Mouse (Mus musculus) testis, adult 2 months (tissue): Measurements from ENCODE around the gene Tmem259.

Experiments used
- CTCF ChIP-seq: fragments of 200-500 bp; IDR thresholded peaks from 2 replicates; pipeline ENCODE4 v1.5.1; 2012; ENCODE audit warnings: low read depth, mild to moderate bottlenecking, inconsistent platforms, low read length, moderate library complexity; ENCODE audit not compliant: control insufficient read depth, insufficient read depth, insufficient replicate concordance
- POLR2A ChIP-seq: fragments of 200-500 bp; IDR thresholded peaks from 2 replicates; pipeline ENCODE4 v1.6.1; 2012; ENCODE audit warnings: low read depth, mild to moderate bottlenecking, inconsistent platforms, low read length, moderate library complexity; ENCODE audit not compliant: control insufficient read depth

DNA sequence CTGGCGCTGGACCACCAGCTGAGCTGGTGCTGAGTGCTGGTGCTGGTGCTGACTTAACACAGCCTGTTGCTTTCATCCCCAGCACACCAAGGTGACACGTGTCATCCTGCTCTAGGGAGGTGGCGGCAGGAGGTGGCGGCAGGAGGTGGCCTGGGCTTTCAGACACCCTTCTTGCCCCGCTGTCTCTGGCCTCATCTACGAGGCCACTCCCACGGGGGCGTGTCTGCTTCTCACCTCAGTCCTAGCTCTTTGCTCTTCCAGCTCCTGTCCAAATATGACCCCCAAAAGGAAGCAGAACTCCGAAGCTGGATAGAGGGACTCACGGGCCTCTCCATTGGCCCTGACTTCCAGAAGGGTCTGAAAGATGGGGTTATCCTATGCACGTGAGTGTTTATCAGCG, 7.0 kb upstream of the Tmem259 start:
- TF ChIP-seq CTCF (no peak), POLR2A (no peak)
